Mouse (Mus musculus): ENCODE measurements around the gene Ube2cbp. TPM values are rescaled to one million over a fixed set of nuclear protein-coding genes. Genes with fewer than 3 reads are reported as not detected.

The Ube2cbp gene
- 6.0 and 7.8 TPM in 2 replicates for polyA plus RNA-seq (2015; fragmentation: Nextera tagmentation; extraction: Ambion mirVana)

DNA sequence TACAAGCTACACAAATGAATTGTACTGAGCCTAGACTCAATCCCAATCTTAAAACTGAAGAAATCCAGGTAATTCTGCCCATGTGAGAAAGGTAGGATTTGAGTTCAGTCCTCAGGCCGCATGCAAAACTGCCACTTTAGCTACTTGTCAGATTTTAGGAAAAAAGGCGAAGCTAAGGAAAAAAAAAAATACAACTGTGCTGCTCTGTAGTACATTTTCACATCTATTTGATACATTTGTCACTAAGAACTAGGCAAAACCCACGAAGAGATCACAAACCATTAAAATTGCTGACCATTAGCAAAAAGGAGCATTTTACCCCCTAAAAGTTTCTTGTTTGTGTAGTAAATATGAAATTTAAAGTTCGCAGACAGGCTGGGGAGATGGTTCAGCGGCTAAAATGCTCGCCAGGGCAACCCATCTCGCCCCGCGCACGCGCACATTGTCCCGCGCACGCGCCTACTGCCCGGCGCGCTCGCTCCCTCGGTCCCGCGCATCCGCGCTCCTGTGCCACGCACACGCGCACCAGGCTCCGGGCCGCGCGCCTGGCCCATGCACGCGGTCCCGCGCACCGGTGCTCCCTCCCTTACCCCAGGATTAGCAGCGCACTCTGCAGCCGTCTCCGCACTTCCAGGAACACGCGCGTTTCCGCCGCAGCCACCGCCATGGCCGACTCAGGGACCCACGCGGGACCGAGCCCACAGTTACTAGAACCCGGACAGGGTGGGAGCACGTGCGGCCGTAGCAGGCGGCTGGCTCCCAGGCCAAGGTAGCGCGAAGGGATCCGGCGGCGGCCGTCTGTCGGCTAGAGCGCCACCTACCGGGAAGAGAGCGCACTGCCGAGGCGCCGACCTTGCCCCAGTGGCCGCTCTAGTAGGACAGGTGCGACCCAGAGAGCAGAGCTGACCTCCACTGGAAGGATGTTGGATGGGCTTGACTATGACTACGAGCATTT lies at the start of gene Ube2cbp:
Ube2cbp (minus strand) TSS at position 800 of the 955 bp plus-strand sequence.
- Histone ChIP-seq H3K9ac (peak within 1 kb of the TSS; percentile 73), H3K4me3 (peak within 1 kb of the TSS; percentile 76), H3K9me3 (no peaks in the 10 kb centered on the region), H3K27me3 (replicated peaks) (peaks cover 5% of the 10 kb centered on the region; the same call in 1 of the 2 replicates), H3K36me3 (replicated peaks) (no peaks in the 10 kb centered on the region), H3K4me1 (peaks cover 31% of the 10 kb centered on the region), H3K27ac (peak within 1 kb of the TSS; percentile 90), H3K4me2 (peak within 1 kb of the TSS; percentile 55)
- 2% methylated on average over 70 of the region's 70 CpGs for WGBS
- ATAC-seq (replicated peaks), result peak; percentile 84

DNA sequence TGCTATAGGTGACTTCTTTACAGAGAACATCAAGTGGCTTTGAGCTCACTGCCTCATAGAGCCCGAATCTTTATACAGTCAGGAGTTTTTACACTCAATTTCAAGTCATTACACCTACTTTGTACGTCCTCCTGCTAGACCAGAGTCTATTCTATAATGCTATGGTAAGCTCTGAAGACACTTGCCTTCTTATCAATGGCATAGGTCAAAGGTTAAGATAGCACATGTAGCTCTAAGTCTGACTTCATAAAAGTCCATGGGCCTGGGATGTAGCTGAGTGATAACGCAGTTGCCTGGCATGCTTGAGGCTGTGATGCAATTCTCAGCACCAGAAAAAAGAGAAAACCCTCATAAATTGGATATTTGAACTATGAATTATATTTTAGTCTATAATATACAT lies 49.6 kb upstream of the Ube2cbp start:
- WGBS, result 88% methylated on average over 3 of the region's 3 CpGs
- H3K9me3 ChIP-seq, result no peaks in the 10 kb centered on the region
- H3K4me1 ChIP-seq, result no peaks in the 10 kb centered on the region
- no peak overlapping the region for H3K27ac ChIP-seq
- no peak overlapping the region for H3K9ac ChIP-seq
- H3K4me3 ChIP-seq, result no peak overlapping the region
- H3K4me2 ChIP-seq, result no peak overlapping the region
- peaks cover 50% of the 10 kb centered on the region; the same call in 1 of the 2 replicates for H3K36me3 ChIP-seq (replicated peaks)
- no peaks in the 10 kb centered on the region for H3K27me3 ChIP-seq (replicated peaks)
- no peak for ATAC-seq (replicated peaks)

DNA sequence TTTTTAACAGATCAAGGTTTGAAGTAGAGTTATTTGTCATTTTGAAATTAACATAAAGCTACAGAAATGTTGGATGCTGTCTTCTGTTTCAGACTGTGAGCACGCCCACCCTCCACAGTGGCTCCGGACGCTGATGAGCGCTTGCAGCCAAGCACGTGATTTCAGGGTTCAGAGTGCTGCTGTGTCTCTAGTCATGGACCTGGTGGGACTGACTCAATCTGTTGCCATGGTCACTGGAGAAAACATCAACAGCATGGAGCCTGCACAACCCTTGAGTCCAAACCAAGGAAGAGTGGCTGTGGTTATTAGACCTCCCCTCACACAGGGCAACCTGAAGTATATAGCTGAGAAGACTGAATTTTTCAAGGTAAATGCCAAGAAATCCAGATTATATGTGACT lies 49.0 kb upstream of the Ube2cbp start:
- Histone ChIP-seq H3K36me3 (replicated peaks) (peaks cover 45% of the 10 kb centered on the region; the same call in 1 of the 2 replicates), H3K9me3 (no peaks in the 10 kb centered on the region), H3K4me3 (no peak overlapping the region), H3K27me3 (replicated peaks) (no peaks in the 10 kb centered on the region), H3K27ac (no peak overlapping the region), H3K9ac (no peak overlapping the region), H3K4me2 (no peak overlapping the region), H3K4me1 (no peaks in the 10 kb centered on the region)
- ATAC-seq (replicated peaks), result no peak
- 65% methylated on average over 5 of the region's 5 CpGs for WGBS

DNA sequence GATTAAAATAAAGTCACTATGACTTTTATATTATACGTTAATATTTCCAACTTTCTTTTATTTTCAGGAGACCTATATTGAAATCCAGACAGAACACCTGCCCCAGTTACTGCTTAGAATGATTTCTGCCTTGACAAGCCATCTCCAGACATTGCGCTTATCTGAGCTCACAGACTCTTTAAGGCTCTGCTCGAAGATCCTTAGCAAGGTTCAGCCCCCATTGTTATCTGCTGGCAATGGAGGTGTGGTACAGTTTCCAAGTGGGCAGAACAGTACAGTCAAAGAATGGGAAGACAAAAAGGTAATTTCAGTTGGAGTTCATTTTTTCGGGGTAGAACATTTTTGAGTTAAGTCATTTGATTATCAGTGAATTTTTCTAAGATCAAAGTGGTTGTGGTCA lies 42.7 kb upstream of the Ube2cbp start:
- Histone ChIP-seq H3K27ac (no peak overlapping the region), H3K9me3 (no peaks in the 10 kb centered on the region), H3K36me3 (replicated peaks) (peaks cover 20% of the 10 kb centered on the region), H3K27me3 (replicated peaks) (no peaks in the 10 kb centered on the region), H3K4me2 (no peak overlapping the region), H3K4me1 (no peaks in the 10 kb centered on the region), H3K4me3 (no peak overlapping the region), H3K9ac (no peak overlapping the region)
- ATAC-seq (replicated peaks), result no peak
- WGBS, result 87% methylated on average over 4 of the region's 4 CpGs

DNA sequence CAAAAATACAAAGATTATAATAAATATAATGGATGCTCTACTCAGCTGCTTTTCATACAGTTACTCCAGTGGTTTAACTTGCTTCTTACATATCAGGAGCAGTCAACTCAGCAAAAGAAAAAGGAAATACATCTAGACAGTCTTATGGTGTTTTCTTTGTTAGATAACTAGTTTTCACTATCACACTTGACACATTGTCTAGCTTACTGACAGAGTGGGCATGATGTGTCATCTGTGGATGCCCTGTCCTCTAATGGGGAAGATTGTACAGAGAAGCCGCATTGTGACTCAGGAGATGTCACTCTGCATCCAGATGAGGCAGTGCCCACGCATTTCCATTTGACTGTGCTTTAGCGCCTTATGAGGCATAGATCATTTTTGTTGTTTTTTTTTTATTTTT lies 34.3 kb upstream of the Ube2cbp start:
- no peak overlapping the region for H3K4me2 ChIP-seq
- H3K27ac ChIP-seq, result no peak overlapping the region
- no peak overlapping the region for H3K4me3 ChIP-seq
- H3K27me3 ChIP-seq (replicated peaks), result no peaks in the 10 kb centered on the region
- H3K9me3 ChIP-seq, result no peaks in the 10 kb centered on the region
- 93% methylated on average over 3 of the region's 3 CpGs for WGBS
- H3K36me3 ChIP-seq (replicated peaks), result peaks cover 22% of the 10 kb centered on the region
- ATAC-seq (replicated peaks), result no peak
- no peak overlapping the region for H3K9ac ChIP-seq
- H3K4me1 ChIP-seq, result no peaks in the 10 kb centered on the region

DNA sequence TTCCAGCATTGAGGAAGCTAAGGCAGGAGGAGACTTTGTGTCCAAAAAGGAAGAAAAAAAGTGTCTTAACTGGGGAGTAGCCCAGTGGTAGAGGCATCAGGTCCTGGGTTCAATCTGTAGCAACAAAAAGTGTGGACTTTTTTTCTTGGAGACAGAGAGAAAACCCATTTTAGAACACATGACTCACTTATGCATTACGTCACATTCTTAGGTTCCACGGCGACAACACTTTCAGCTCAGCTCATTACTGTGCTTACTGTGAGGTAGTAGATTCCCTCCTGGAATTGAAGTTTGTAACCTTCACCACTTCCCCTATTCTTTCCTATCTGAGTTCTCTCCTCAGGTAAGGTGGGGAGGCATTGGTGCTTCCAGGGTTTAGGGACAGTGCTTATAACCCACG lies 31.5 kb upstream of the Ube2cbp start:
- H3K36me3 ChIP-seq (replicated peaks), result peaks cover 37% of the 10 kb centered on the region
- H3K27ac ChIP-seq, result no peak overlapping the region
- no peak overlapping the region for H3K4me3 ChIP-seq
- H3K27me3 ChIP-seq (replicated peaks), result no peaks in the 10 kb centered on the region
- no peak overlapping the region for H3K4me2 ChIP-seq
- no peak overlapping the region for H3K9ac ChIP-seq
- H3K4me1 ChIP-seq, result no peaks in the 10 kb centered on the region
- 92% methylated on average over 4 of the region's 4 CpGs for WGBS
- H3K9me3 ChIP-seq, result no peaks in the 10 kb centered on the region
- ATAC-seq (replicated peaks), result no peak

DNA sequence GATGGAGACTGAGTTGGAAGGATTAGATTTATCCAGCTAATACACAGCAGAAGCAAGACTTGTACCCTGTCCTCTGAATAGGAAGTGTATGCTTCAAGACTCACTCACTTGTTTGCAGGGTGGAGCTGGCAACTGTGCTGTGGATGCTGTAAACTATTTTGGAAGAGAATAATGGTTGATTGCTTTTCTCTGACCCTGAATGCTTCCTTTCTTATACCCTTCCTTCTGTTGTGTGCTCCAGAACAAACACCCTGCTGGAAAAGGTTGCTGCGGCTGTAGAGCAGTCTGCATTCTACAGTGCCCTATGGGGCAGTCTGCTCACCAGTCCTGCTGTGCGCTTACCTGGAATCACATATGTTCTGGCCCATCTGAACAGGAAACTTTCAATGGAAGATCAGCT lies 27.0 kb upstream of the Ube2cbp start:
- ATAC-seq (replicated peaks), result no peak
- Histone ChIP-seq H3K27me3 (replicated peaks) (no peaks in the 10 kb centered on the region), H3K4me3 (no peak overlapping the region), H3K4me1 (no peaks in the 10 kb centered on the region), H3K4me2 (no peak overlapping the region), H3K9me3 (no peaks in the 10 kb centered on the region), H3K27ac (no peak overlapping the region), H3K9ac (no peak overlapping the region), H3K36me3 (replicated peaks) (peaks cover 34% of the 10 kb centered on the region)
- WGBS, result 93% methylated on average over 2 of the region's 2 CpGs

DNA sequence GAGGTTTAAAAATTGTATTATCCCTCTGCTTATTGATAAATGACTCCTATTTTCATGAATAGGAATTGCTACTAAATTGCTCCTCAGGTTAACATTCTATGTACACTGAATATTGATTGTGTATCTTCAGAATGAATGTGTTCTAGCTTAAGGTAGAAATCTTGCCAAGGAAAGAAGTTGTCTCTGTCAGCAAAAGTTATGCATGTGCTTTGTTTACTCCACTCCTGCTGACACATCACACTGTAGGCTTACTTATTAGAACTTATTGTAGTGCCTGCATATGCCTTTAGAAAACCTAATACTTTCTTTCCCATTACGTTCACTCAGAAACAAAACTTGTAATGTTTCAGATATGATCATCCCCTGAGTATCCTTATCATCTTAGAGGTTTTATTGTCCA lies 17.5 kb upstream of the Ube2cbp start:
- no peaks in the 10 kb centered on the region for H3K4me1 ChIP-seq
- no peaks in the 10 kb centered on the region for H3K36me3 ChIP-seq (replicated peaks)
- H3K27me3 ChIP-seq (replicated peaks), result no peaks in the 10 kb centered on the region
- 95% methylated on average over 1 of the region's 1 CpGs for WGBS
- H3K27ac ChIP-seq, result no peak overlapping the region
- ATAC-seq (replicated peaks), result no peak
- no peak overlapping the region for H3K4me3 ChIP-seq
- no peaks in the 10 kb centered on the region for H3K9me3 ChIP-seq
- H3K9ac ChIP-seq, result no peak overlapping the region
- H3K4me2 ChIP-seq, result no peak overlapping the region

DNA sequence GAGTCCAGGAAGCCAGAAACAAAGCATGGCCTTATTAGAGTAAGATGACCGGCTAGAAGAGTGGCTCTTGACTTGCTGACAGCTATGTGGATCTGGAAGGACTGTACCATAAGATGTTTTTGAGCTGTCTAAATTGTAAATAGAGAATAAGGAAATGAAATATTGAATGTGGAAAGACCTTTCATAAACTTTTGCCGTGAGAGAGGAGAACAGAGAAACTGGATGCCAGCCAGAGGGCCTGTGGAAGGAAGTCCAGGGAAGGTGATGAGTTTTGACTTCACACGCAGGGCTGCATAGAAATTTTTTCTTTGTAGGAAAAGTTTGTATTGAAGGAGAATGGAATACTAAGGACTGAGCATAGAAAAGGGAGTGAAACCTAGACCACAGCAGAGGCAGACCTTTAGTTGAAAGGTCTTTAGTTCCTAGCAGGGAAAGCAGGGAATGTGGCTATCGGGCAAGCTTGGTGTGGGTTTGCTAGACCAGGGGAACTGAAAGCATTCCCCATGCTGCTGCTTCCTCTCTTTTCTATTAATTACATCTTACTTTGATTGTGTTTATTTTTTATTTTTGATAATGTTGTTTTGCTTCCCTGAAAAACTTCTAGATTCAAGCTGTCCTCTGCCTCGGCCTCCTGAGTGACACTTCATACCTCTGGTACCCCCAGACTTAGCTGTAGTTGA lies 13.8 kb upstream of the Ube2cbp start:
- Histone ChIP-seq H3K27me3 (replicated peaks) (no peaks in the 10 kb centered on the region), H3K9me3 (no peaks in the 10 kb centered on the region), H3K27ac (no peak overlapping the region), H3K36me3 (replicated peaks) (no peaks in the 10 kb centered on the region), H3K4me1 (no peaks in the 10 kb centered on the region), H3K9ac (no peak overlapping the region), H3K4me2 (no peak overlapping the region), H3K4me3 (no peak overlapping the region)
- ATAC-seq (replicated peaks), result no peak
- WGBS, result 87% methylated on average over 5 of the region's 5 CpGs

DNA sequence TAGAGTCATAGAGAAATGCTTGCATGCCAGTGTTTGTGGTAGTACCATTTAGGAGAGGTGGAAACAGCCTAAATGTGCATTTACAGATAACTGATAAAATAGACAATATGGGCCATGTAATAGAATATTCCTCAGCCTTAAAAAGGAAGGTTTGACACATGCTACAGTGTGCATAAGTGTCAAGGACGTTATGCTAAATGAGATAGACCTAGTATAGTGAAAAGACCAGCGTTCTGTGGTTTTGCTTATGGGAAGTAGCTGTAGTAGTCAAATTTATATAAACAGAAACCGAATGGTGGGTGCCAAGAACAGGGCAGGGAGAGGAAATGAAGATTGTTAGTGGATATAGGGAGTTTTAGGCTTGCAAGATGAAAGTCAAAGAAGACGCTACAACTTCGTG lies 12.0 kb upstream of the Ube2cbp start:
- no peak for ATAC-seq (replicated peaks)
- Histone ChIP-seq H3K36me3 (replicated peaks) (no peaks in the 10 kb centered on the region), H3K9ac (no peak overlapping the region), H3K4me2 (no peak overlapping the region), H3K27ac (no peak overlapping the region), H3K9me3 (no peaks in the 10 kb centered on the region), H3K4me1 (no peaks in the 10 kb centered on the region), H3K27me3 (replicated peaks) (no peaks in the 10 kb centered on the region), H3K4me3 (no peak overlapping the region)
- 80% methylated on average over 5 of the region's 5 CpGs for WGBS

DNA sequence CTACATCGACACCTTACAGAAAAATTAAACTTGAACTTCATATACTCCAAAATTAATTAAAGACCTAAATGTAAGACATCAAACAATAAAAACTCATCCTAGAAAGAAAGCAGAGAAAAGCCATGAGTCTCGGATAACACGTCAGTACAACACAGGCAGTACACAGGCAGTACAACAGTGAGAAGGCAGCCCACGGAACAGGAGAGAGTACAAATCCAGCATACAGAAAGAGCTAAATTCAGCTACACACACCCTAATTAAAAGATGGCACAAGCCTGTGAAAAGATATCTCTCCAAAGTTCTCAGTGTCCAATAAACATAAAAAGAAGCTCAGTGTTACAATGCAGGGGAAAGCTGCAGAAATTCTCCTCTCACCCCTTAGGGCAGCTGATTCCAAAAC lies 11.2 kb upstream of the Ube2cbp start:
- Histone ChIP-seq H3K27me3 (replicated peaks) (no peaks in the 10 kb centered on the region), H3K9ac (no peak overlapping the region), H3K27ac (no peak overlapping the region), H3K36me3 (replicated peaks) (no peaks in the 10 kb centered on the region), H3K9me3 (no peaks in the 10 kb centered on the region), H3K4me3 (no peak overlapping the region), H3K4me1 (no peaks in the 10 kb centered on the region), H3K4me2 (no peak overlapping the region)
- ATAC-seq (replicated peaks), result no peak
- WGBS, result 95% methylated on average over 4 of the region's 4 CpGs

DNA sequence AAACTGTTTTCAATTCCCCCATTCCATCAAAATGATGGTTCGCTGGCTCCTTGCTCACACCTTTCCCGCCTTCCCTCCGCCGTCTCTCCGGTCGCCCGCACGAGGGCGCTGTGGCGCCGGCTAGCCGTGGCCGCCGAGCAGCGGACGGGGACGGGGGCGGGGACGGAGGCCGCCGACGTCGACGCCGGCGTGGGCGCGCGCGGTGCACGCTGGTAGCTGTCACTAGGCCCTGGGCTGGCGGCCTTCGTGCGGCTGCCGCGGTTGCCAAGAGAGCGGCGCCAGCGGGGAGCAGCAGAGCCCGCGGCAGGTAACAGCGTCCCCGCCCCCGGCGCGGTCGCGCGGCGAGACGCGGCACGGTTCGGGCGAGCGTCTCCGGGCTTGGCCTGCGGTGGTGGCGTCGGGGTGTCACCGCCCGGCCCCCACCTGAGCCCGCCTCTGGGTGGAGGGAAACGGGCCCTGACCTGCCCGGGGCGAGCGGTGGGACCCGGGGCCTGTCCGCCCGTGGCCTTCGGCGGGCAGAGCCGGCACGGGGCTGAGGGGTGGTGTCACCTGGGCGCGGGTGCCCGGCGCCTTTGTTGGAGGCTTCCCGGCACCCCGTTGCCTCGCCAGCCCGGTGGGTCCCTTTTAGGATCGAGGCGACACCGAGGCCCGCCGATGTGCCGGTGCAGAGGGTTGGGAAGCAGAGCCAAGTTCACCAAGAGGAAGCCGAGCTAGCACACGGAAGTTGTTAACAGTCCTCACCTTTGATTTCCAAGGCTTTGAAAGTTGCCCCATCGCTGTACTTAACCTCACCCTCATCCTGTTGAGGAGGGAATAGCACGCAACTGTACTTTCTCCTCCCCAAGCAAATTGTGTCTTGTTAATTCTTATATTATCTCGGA lies 2.5 kb upstream of the Ube2cbp start, which contains the start of gene Dop1a:
Dop1a (plus strand) TSS at position 165 of the 881 bp plus-strand sequence.
- 1% methylated on average over 93 of the region's 93 CpGs for WGBS
- H3K27me3 ChIP-seq (replicated peaks), result peaks cover 5% of the 10 kb centered on the region; the same call in 1 of the 2 replicates
- peak; percentile 94 for ATAC-seq (replicated peaks)

More for the DNA sequence above, 2.5 kb upstream of the Ube2cbp start, which contains the start of gene Dop1a:
- Histone ChIP-seq H3K27ac (peak within 1 kb of the TSS; percentile 87), H3K9ac (peak within 1 kb of the TSS; percentile 97), H3K36me3 (replicated peaks) (no peaks in the 10 kb centered on the region), H3K4me3 (peak within 1 kb of the TSS; percentile 98), H3K4me1 (peaks cover 31% of the 10 kb centered on the region), H3K9me3 (no peaks in the 10 kb centered on the region), H3K4me2 (peak within 1 kb of the TSS; percentile 60)
